Mouse (Mus musculus) liver, embryonic 14.5 days (tissue): Measurements from ENCODE around the gene Ap5z1.

ENCODE experiments used
- CTCF ChIP-seq: IDR thresholded peaks from 2 replicates; pipeline ENCODE4 v1.5.1; 2016; ENCODE audit warnings: antibody characterized with exemption, low read depth, control low read depth
- EP300 ChIP-seq: IDR thresholded peaks from 2 replicates; pipeline ENCODE4 v1.6.1; 2016; ENCODE audit warnings: antibody characterized with exemption, low read depth

DNA sequence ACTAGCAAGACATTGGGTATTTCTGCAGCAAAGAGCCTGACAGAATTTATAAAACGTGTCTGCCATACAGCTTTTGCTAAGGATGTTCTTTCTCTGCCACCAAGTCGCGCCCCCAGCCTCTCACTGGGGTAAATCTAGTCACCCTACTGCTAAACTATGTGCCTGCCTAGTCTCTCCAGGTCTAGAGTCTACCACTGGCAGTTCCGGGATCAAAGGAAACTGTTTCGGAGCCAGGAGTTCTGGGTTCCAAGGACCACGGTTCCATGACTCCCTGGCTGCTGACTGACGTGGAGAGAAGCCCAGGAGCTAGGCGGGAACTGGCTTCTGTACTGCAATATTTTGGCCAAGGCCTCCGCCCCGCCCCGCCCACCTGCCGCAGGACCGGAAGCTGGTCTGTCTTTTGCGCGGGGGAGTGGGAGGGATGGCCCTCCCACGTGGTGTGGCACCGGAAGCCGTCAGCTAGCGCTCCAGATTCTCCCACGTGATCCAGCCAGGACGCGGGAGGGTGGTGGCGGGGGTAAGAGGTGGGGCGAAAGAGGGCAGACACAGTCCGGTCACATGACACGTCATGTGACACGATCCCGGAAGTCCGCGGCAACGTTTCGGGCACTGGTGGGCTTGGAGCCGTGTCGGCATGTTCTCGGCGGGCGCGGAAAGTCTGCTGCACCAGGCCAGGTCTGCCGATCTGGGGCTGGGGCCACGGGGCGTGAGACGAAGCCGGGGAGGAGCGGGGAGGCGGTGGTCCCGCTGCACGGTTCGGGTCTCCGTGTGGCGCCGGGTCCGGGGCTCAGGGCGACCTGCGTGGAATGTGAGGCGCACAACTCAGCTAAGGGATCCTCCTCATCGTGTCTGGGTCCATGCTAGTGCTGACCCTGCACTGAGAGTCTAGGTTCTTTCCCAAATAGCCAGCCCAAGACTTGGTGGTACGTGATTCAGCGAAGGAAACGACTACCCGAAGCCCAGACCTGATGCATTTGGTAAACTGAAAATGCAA, at the start of gene Ap5z1:
- TF ChIP-seq CTCF (no peak), EP300 (no peak)
